In the genomic region with DNA sequence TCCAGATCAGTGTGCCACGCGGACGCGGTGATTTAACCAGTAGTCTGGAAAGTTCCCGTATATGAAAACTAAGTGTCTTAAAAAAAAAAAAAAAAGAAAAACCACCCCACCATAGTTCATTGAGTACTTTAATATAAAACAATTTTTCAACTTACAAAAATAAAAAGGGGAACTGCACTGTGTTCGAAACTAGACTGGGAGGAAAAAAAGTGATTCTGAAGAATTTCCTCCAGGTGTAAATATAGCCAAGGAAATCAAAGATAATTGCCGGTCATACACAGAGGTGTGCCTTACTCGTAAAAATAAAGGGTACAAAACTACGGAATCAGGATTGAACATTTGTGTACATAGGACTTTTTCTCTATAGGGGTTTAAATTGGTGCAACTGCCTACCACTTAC, we compare ENCODE assay signal across 21 mouse cellular contexts.
"Had no signal": no experiment of that assay in that cellular context is flagged by ENCODE, and none has a peak within 500 bp of the region (broad histone marks: within the 10 kb centered on the region; RNA-seq: fewer than 3 reads in every experiment).

No protein-coding gene starts in this region.

- H3K27me3 ChIP-seq: heart, embryonic 13.5 days; heart, embryonic 15.5 days; hindbrain, embryonic 13.5 days; hindbrain, embryonic 15.5 days; kidney, embryonic 15.5 days; limb, embryonic 13.5 days; limb, embryonic 15.5 days; liver, embryonic 12.5 days had no signal

- DNase-seq: gastrocnemius, postnatal 14 days; gastrocnemius, postnatal 36 days; heart, adult 18-20 months; heart, postnatal 14 days; heart, postnatal 36 days; kidney, adult 11 months; kidney, adult 2 months; kidney, adult 9 months; kidney, postnatal 14 days; kidney, postnatal 36 days; left cerebral cortex, postnatal 4 days had no signal

- H3K9ac ChIP-seq: heart, embryonic 13.5 days; heart, embryonic 15.5 days; hindbrain, embryonic 13.5 days; hindbrain, embryonic 15.5 days; kidney, embryonic 15.5 days; limb, embryonic 13.5 days; limb, embryonic 15.5 days; liver, embryonic 12.5 days had no signal

- H3K4me1 ChIP-seq: liver, embryonic 12.5 days had no signal

- H3K36me3 ChIP-seq: heart, embryonic 13.5 days; heart, embryonic 15.5 days; hindbrain, embryonic 13.5 days; hindbrain, embryonic 15.5 days; kidney, embryonic 15.5 days; limb, embryonic 13.5 days; limb, embryonic 15.5 days; liver, embryonic 12.5 days had no signal

- H3K27ac ChIP-seq: heart, embryonic 13.5 days; heart, embryonic 15.5 days; hindbrain, embryonic 13.5 days; hindbrain, embryonic 15.5 days; hindbrain, postnatal 0 days; kidney, embryonic 15.5 days; kidney, postnatal 0 days; limb, embryonic 13.5 days; limb, embryonic 15.5 days; liver, embryonic 12.5 days had no signal

- H3K4me3 ChIP-seq: heart, embryonic 13.5 days; heart, embryonic 15.5 days; hindbrain, embryonic 13.5 days; hindbrain, embryonic 15.5 days; kidney, embryonic 15.5 days; limb, embryonic 13.5 days; limb, embryonic 15.5 days; liver, embryonic 12.5 days had no signal
